Mouse (Mus musculus) MN1 (cell line): Measurements from ENCODE around the gene Fblim1.
A peak's percentile ranks its signal among the peaks of the same experiment; 100 is the strongest.

Source experiments
- DNase-seq: peaks from one replicate; pipeline ENCODE4 v3.0.0-alpha.2; 2016; ENCODE audit warnings: low spot score

The Fblim1 gene

GRCm38 (mm10) chr4:141605861-141606260 is at the start of gene Fblim1:
Fblim1 (minus strand) TSS chr4:141606096.
- DNase-seq: no peak

DNA sequence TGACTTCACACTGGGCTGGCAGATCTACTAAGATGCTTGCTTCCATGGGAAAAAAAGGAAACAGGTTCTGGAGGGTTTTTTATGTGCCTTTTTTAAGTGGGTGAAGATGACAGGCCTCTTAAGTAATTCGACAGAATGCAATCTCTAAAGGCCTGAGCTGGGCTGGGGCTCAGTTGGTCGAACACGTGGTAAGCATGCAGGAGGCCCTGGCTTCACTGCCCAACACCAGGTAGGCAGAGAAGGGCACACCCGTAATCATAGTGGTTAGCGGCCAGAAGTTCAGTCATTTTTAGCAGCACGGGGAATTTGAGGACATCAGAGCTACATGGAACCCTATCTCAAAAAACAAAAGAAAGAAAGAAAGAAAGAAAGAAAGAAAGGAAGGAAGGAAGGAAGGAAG is 48.6 kb upstream of the Fblim1 start:
- DNase-seq: no peak

- no peak for DNase-seq
Observed at GRCm38 (mm10) chr4:141653813-141654212, 47.9 kb upstream of the Fblim1 start.

- DNase-seq: no peak
Observed at GRCm38 (mm10) chr4:141653044-141653443, 47.1 kb upstream of the Fblim1 start.

- DNase-seq: no peak
Observed at GRCm38 (mm10) chr4:141651944-141652343, 46.0 kb upstream of the Fblim1 start.

- no peak for DNase-seq
Observed at GRCm38 (mm10) chr4:141651286-141651685, 45.4 kb upstream of the Fblim1 start.

DNA sequence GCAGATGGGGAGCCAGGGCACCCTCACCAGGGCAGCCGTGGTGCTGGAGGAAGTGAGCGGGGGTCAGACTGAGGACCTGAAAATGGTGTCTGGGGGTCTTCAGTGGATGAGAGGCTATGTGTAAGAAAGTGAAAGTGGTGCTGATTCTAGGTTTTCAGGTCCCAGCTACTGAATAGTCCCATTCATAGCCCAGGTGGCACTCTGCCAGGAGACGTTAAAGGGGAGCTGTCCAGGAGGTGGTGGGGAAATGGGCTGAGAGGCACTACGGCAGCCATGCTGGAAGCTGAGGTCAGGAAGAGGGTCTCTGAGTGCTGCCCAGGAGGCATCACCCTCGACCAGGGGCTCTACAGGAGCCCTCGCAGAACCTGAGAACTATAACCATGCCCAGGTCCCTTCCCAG is 43.3 kb upstream of the Fblim1 start:
- no peak for DNase-seq

- no peak for DNase-seq
Observed at GRCm38 (mm10) chr4:141648262-141648661, 42.4 kb upstream of the Fblim1 start.

GRCm38 (mm10) chr4:141647187-141647586 is 41.3 kb upstream of the Fblim1 start:
- DNase-seq: no peak

- DNase-seq: no peak
Observed at GRCm38 (mm10) chr4:141645988-141646387, 40.1 kb upstream of the Fblim1 start.

GRCm38 (mm10) chr4:141643118-141643855 is 37.4 kb upstream of the Fblim1 start:
- DNase-seq: peak; percentile 74

DNA sequence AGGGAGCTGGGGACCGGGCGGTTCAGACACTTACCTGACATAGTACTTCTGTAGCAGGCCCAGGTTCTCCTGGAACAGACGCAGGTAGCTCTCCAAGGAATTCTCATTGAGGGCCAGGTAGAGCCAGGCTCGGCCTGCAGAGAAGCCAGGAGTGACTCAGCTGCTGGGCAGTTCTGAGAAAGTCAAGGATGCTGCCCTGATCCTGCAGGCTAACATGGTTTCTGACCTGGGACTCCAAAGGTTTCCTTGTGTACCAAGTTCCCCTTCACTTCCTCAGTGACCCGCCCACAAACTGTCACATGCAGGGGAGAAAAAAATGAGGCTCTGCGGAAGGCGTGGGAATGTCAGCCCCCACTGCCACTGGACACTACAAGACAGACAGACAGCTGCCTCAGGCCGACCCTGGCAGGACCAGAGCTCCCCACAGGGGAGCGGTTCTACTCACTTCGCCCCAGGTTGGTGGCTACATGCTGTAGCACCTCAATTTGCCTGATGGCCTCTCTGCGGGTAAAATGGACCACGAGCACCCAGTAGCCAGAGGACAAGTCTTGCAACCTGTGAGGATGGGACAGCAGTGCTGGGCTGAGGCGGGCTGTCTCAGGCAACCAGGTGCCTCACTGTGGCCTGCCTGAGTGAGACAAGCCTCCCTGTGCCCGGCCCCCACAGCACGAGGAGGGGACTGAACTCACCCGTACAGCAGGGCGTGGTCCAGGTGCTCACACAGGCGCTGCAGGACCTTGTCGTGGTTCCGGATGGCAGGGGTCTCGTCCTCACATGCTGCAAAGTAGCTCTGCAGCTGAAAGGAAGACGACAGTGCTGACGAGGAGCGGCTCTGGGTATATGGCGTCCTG is 36.3 kb upstream of the Fblim1 start:
- no peak for DNase-seq

GRCm38 (mm10) chr4:141641353-141641771 is 35.5 kb upstream of the Fblim1 start:
- peak; percentile 26 for DNase-seq

DNA sequence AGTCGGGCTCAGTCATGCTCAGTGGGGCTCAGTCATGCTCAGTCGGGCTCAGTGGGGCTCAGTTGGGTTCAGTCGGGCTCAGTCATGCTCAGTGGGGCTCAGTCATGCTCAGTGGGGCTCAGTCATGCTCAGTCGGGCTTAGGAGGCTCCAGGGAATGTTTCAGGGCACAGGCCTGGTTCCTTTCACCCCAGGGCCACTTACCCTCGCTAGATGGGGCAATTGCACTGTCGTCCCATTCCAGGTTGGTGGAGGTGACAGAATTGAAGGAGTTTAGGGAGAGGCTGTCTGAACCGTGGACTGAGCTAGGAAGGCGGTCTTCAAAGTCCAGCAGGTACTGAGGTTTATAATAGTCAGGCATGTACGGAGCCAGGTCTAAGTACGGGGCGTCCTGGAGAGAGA is 33.6 kb upstream of the Fblim1 start:
- no peak for DNase-seq

GRCm38 (mm10) chr4:141636693-141637092 is 30.8 kb upstream of the Fblim1 start:
- no peak for DNase-seq

DNA sequence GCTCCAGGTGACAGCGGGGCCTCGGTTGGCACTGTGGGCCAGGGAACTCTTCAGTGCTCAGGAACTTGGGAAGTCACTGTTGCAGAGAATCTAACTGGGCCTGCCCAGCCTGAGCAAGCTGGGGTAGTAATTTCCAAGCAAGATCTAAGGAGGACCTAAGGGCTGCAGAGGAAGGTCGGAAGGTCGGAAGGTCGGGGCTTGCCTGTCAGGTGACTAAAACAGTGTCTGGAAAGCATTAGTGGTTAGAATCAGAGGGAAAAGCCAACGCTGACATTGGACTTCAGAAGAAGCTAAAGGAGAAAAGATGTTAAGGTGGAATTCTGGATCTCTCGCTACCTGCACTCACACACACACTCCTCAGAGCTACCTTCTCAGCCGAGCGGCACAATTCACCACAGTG is 30.1 kb upstream of the Fblim1 start:
- no peak for DNase-seq

- no peak for DNase-seq
Observed at GRCm38 (mm10) chr4:141632111-141632873, 26.4 kb upstream of the Fblim1 start.

- DNase-seq: no peak
Observed at GRCm38 (mm10) chr4:141631250-141631649, 25.4 kb upstream of the Fblim1 start.

DNA sequence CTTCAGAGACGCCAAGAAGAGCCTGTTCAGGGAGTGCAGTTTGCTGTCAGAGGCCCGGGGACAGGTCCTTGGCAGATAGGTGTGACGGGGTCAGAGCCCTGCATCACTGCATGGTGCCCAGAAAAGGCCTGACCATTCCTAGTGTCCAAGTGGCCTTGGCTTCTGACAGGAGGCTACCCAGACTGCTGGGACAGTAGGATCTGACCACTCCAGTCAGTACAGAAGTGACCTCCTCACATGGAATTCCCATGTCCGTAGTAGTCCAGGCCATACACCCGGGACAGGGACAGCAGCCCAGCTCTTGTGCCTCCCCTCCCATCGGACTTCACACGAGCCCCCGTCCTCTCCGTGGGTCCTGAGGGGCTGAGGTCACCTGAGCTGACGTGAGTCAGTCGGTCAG is 24.1 kb upstream of the Fblim1 start:
- DNase-seq: no peak

GRCm38 (mm10) chr4:141628661-141629060 is 22.8 kb upstream of the Fblim1 start:
- no peak for DNase-seq

DNA sequence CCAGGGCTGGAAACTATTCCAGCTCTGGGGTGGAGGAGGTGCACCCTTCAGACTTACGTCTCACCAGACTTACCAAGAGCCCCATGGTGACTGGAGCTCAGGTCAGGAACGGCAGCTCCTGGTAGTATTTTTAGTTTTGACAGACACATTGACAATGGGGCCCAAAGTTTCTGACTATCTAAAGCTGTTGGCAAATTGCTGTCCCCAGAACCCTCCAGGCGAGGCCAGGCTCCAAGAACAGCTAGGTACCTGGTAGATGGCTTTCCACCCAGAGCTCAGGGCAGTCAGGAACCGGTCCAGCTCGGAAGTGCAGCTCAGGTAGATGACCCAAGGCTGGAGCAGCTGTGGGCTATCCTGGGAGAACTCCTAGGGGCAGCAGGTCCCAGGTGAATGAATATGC is 21.6 kb upstream of the Fblim1 start:
- no peak for DNase-seq

DNA sequence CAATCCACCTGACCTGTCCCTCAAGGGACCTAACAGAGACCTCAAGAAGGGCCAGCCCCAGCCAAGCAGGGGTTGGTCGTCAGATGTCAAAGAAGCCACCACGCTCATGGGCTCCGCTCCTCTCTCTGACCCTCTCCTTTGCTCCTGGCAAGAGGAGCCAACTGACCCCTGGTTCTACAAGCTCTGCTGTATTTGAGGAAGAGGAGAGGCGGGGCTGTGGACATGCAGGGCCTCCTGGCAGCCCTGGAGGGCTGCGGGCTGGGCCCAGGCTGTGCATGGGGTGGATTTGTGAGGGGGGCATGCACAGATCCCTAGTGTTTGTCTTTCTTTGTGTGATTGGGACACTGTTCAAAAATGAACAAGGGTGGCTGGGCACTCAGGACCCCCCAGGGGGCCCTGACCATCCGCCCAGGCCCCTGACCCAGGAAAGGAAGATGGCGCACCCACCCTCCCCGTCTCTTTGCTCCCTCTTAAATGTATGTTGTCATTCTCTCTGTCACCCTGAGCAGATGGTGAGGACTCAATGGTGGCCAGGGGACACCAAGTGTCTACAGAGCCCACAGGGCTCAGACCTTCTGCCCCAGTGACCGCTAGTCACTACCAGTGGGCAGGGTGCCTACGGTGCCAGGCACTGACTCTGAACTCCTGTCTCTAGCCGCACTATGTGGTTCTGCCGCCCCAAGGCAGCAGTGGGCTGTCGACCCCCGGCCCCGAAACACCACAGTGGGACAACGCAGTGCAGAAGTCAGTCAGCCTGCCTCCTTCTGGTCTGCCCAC is 20.1 kb upstream of the Fblim1 start:
- no peak for DNase-seq
